Mouse (Mus musculus) cerebellum, adult 2 months (tissue): ENCODE measurements around the gene Slc28a3.

Experiments used
- CTCF ChIP-seq: fragments of 200-500 bp; IDR thresholded peaks from 2 replicates; pipeline ENCODE4 v1.5.1; 2011; ENCODE audit warnings: low read depth, mild to moderate bottlenecking, control low read depth, low read length, moderate library complexity, borderline replicate concordance; ENCODE audit not compliant: insufficient read depth
- POLR2A ChIP-seq: fragments of 200-500 bp; IDR thresholded peaks from 2 replicates; pipeline ENCODE4 v1.6.1; 2011; ENCODE audit warnings: low read length, control low read depth, borderline replicate concordance; ENCODE audit not compliant: insufficient read depth

- TF ChIP-seq CTCF (no peak), POLR2A (no peak)
These were observed 12.0 kb upstream of the Slc28a3 start for GRCm38 (mm10) chr13:58622647-58623046.
